Mouse (Mus musculus) MEL (cell line): ENCODE measurements around the gene Lamb1. TPM values are rescaled to one million over a fixed set of nuclear protein-coding genes. Genes with fewer than 3 reads are reported as not detected.

ENCODE experiments used
- DNase-seq: peaks from one replicate; pipeline ENCODE4 v3.0.0; 2011; ENCODE audit warnings: low read depth, low spot score
- H3K27ac ChIP-seq: 2 replicates; pipeline ENCODE4 v1.5.1; 2012; ENCODE audit warnings: low read depth, mild to moderate bottlenecking, control low read depth, low read length, moderate library complexity; ENCODE audit not compliant: control insufficient read depth
- H3K27me3 ChIP-seq, 2 experiments: fragments of 150-350 bp in 1 of 2; sonication (generic) in 1 of 2; 2 replicates each; pipeline ENCODE4 v1.6.1; 2012; ENCODE audit warnings: low read length in 2 of 2, mild to moderate bottlenecking in 2 of 2, improper control_type of control experiment in 1 of 2, moderate library complexity in 1 of 2; ENCODE audit not compliant: insufficient read depth in 2 of 2, control insufficient read depth in 1 of 2
- H3K36me3 ChIP-seq, 2 experiments: 2 replicates each; pipeline ENCODE4 v1.6.1; 2012 to 2014; ENCODE audit warnings: low read length in 2 of 2, improper control_type of control experiment in 1 of 2, inconsistent platforms in 1 of 2, mild to moderate bottlenecking in 1 of 2; ENCODE audit not compliant: insufficient read depth in 2 of 2, control insufficient read depth in 1 of 2
- H3K4me1 ChIP-seq, 2 experiments: fragments of 150-350 bp in 1 of 2; sonication (generic) in 1 of 2; 2 replicates each; pipeline ENCODE4 v1.6.1; 2012; ENCODE audit warnings: low read length in 2 of 2, improper control_type of control experiment in 1 of 2, mild to moderate bottlenecking in 1 of 2; ENCODE audit not compliant: insufficient read depth in 2 of 2, control insufficient read depth in 1 of 2
- H3K4me3 ChIP-seq, 2 experiments: fragments of 150-350 bp in 1 of 2; sonication (generic) in 1 of 2; 2 replicates each; pipeline ENCODE4 v1.5.1; 2012; ENCODE audit warnings: low read depth in 2 of 2, low read length in 2 of 2, mild to moderate bottlenecking in 2 of 2, moderate library complexity in 2 of 2, control low read depth in 1 of 2, improper control_type of control experiment in 1 of 2; ENCODE audit not compliant: control insufficient read depth in 1 of 2, insufficient read depth in 1 of 2
- H3K79me2 ChIP-seq: 2 replicates; pipeline ENCODE4 v1.6.1; 2012; ENCODE audit warnings: mild to moderate bottlenecking, low read length, moderate library complexity; ENCODE audit not compliant: control insufficient read depth, poor library complexity, insufficient read depth
- H3K9ac ChIP-seq: 2 replicates; pipeline ENCODE4 v1.6.1; 2012; ENCODE audit warnings: low read depth, mild to moderate bottlenecking, control low read depth, low read length, moderate library complexity; ENCODE audit not compliant: control insufficient read depth, poor library complexity, severe bottlenecking
- H3K9me3 ChIP-seq: fragments of 150-350 bp; sonication (generic); replicated peaks from 2 replicates; pipeline ENCODE4 v1.6.1; 2012; ENCODE audit warnings: mild to moderate bottlenecking, low read length, improper control_type of control experiment, moderate library complexity; ENCODE audit not compliant: insufficient read depth
- BHLHE40 ChIP-seq: IDR thresholded peaks from 2 replicates; pipeline ENCODE4 v1.6.1; 2012; ENCODE audit warnings: low read depth, mild to moderate bottlenecking, inconsistent platforms, low read length, improper control_type of control experiment, borderline replicate concordance
- E2F4 ChIP-seq: IDR thresholded peaks from 2 replicates; pipeline ENCODE4 v1.6.1; 2011; ENCODE audit warnings: low read depth, low read length, improper control_type of control experiment, borderline replicate concordance
- ELF1 ChIP-seq: IDR thresholded peaks from 2 replicates; pipeline ENCODE4 v1.6.1; 2014; ENCODE audit warnings: low read depth, mild to moderate bottlenecking, inconsistent platforms, low read length, improper control_type of control experiment, moderate library complexity
- EP300 ChIP-seq, 2 experiments: IDR thresholded peaks; 2 replicates each; pipeline ENCODE4 v1.6.1; 2011; ENCODE audit warnings: improper control_type of control experiment in 2 of 2, low read length in 2 of 2, low read depth in 1 of 2, mild to moderate bottlenecking in 1 of 2
- ETS1 ChIP-seq: IDR thresholded peaks from 2 replicates; pipeline ENCODE4 v1.6.1; 2012; ENCODE audit warnings: low read depth, mild to moderate bottlenecking, inconsistent platforms, low read length, improper control_type of control experiment, moderate library complexity
- GATA1 ChIP-seq: IDR thresholded peaks from 2 replicates; pipeline ENCODE4 v1.6.1; 2011; ENCODE audit warnings: low read depth, low read length, improper control_type of control experiment
- JUND ChIP-seq: IDR thresholded peaks from 2 replicates; pipeline ENCODE4 v1.6.1; 2011; ENCODE audit warnings: low read depth, mild to moderate bottlenecking, improper control_type of control experiment, low read length
- KAT2A ChIP-seq: conservative IDR thresholded peaks from 2 replicates; pipeline ENCODE4 v1.6.1; 2012; ENCODE audit warnings: low read depth, low read length, improper control_type of control experiment, inconsistent platforms
- MAFK ChIP-seq: IDR thresholded peaks from 2 replicates; pipeline ENCODE4 v1.6.1; 2011; ENCODE audit warnings: low read depth, mild to moderate bottlenecking, low read length, improper control_type of control experiment, borderline replicate concordance
- MAX ChIP-seq: IDR thresholded peaks from 2 replicates; pipeline ENCODE4 v1.6.1; 2011; ENCODE audit warnings: low read length, improper control_type of control experiment
- MEF2A ChIP-seq: IDR thresholded peaks from 2 replicates; pipeline ENCODE4 v1.6.1; 2014; ENCODE audit warnings: low read depth, mild to moderate bottlenecking, inconsistent platforms, low read length, improper control_type of control experiment; ENCODE audit not compliant: poor library complexity, insufficient replicate concordance, severe bottlenecking; ENCODE audit errors: extremely low read depth
- MYC ChIP-seq: IDR thresholded peaks from 2 replicates; pipeline ENCODE4 v1.6.1; 2011; ENCODE audit warnings: low read depth, mild to moderate bottlenecking, low read length, improper control_type of control experiment, moderate library complexity
- NRF1 ChIP-seq: IDR thresholded peaks from 2 replicates; pipeline ENCODE4 v1.6.1; 2014; ENCODE audit warnings: low read depth, mild to moderate bottlenecking, inconsistent platforms, low read length, improper control_type of control experiment, moderate library complexity; ENCODE audit not compliant: poor library complexity, insufficient read depth, severe bottlenecking
- POLR2AphosphoS5 ChIP-seq: IDR thresholded peaks from 2 replicates; pipeline ENCODE4 v1.6.1; 2012; ENCODE audit warnings: low read depth, borderline replicate concordance, mild to moderate bottlenecking, inconsistent platforms, low read length, moderate library complexity, mixed read lengths
- RCOR1 ChIP-seq: IDR thresholded peaks from 2 replicates; pipeline ENCODE4 v1.6.1; 2012; ENCODE audit warnings: low read depth, mild to moderate bottlenecking, inconsistent platforms, low read length, improper control_type of control experiment
- SIN3A ChIP-seq: IDR thresholded peaks from 2 replicates; pipeline ENCODE4 v1.6.1; 2012; ENCODE audit warnings: low read length, improper control_type of control experiment, inconsistent platforms
- SMC3 ChIP-seq: IDR thresholded peaks from 2 replicates; pipeline ENCODE4 v1.6.1; 2011; ENCODE audit warnings: low read depth, low read length, improper control_type of control experiment
- TAL1 ChIP-seq: IDR thresholded peaks from 2 replicates; pipeline ENCODE4 v1.6.1; 2012; ENCODE audit warnings: mild to moderate bottlenecking, inconsistent platforms, low read length, moderate library complexity, mixed read lengths
- TBP ChIP-seq: IDR thresholded peaks from 2 replicates; pipeline ENCODE4 v1.8.0; 2011; ENCODE audit warnings: low read depth, low read length, improper control_type of control experiment
- UBTF ChIP-seq: IDR thresholded peaks from 2 replicates; pipeline ENCODE4 v1.6.1; 2012; ENCODE audit warnings: low read depth, mild to moderate bottlenecking, inconsistent platforms, low read length, improper control_type of control experiment, moderate library complexity, borderline replicate concordance; ENCODE audit not compliant: insufficient read depth
- USF2 ChIP-seq, 2 experiments: IDR thresholded peaks; 2 replicates each; pipeline ENCODE4 v1.6.1; 2011 to 2012; ENCODE audit warnings: improper control_type of control experiment in 2 of 2, low read length in 2 of 2, borderline replicate concordance in 1 of 2, inconsistent platforms in 1 of 2, low read depth in 1 of 2, mild to moderate bottlenecking in 1 of 2; ENCODE audit not compliant: insufficient read depth in 1 of 2
- ZC3H11A ChIP-seq: IDR thresholded peaks from 2 replicates; pipeline ENCODE4 v1.6.1; 2012; ENCODE audit warnings: low read depth, mild to moderate bottlenecking, inconsistent platforms, low read length, improper control_type of control experiment
- polyA plus RNA-seq, 2 experiments: library from polyadenylated mRNA; stranded (reverse) in 1 of 2; unstranded in 1 of 2; fragments of >175 nt in 1 of 2; fragments of >200 nt in 1 of 2; gene quantifications; 2 replicates each; pipeline versions ENCODE4 v1.2.1 to v1.2.4; 2012; ENCODE audit warnings: low replicate concordance in 2 of 2, low read depth in 1 of 2; ENCODE audit not compliant: insufficient read length in 2 of 2, insufficient read depth in 1 of 2, missing spikeins in 1 of 2
- total RNA-seq: library from RNA; depleted of rRNA; stranded (reverse); fragments of 300-350 nt; gene quantifications from 2 replicates; pipeline ENCODE4 v1.2.3, GENCODE M21; 2012

Gene Lamb1
- total and polyA plus RNA-seq, 3 experiments = 0.03 TPM; not detected in 2

DNA sequence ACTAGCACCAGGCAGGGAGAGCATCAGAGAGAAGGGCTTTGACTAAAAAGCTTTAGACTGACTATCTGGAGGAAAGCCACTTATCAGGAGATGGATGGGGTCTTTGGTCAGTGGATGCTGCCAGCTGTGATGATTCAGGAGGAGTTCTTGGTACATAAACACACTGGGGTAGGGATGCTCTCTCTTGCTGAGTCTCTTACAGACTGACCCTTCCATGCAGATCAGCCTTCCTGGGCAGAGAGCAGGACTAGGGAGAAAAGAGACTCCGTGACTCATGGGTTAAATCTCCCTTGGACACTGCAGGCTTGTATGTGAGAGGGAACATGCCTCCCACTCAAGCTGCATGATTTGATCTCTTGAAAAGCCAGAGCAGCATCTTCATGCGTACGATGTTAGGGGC lies 18.9 kb upstream of the Lamb1 start (continued):
- no peak for TF ChIP-seq MAX

DNA sequence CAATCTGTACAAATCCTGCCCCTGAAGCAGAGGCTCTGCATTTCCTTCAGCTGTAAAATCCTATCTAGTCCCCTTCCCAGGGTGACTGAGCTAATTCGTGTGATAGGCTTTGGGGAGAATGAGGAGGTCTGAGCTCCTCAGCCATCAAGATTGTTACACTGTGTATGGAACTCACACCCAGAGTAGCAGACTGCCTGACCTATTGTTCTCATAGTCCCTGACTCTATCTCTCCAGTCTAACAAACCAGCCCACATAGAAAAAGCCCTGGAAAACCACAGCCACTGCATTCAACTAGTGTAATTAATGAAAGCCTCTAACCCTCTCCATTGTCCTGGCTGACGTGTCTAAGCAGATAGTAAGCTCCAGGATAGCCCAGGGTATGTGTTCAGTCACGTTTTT lies 18.4 kb upstream of the Lamb1 start:
- H3K9me3 ChIP-seq = no peaks in the 10 kb centered on the region
- TF ChIP-seq TAL1 (no peak), MAFK (no peak), SMC3 (no peak), POLR2AphosphoS5 (no peak), BHLHE40 (no peak)
- no peak for DNase-seq
- H3K36me3 ChIP-seq = no peaks in the 10 kb centered on the region
- H3K27ac ChIP-seq = no peak overlapping the region
- no peak overlapping the region for H3K4me3 ChIP-seq
- no peaks in the 10 kb centered on the region for H3K79me2 ChIP-seq
- H3K9ac ChIP-seq = no peak overlapping the region
- no peaks in the 10 kb centered on the region for H3K27me3 ChIP-seq
- H3K4me1 ChIP-seq = no peaks in the 10 kb centered on the region

DNA sequence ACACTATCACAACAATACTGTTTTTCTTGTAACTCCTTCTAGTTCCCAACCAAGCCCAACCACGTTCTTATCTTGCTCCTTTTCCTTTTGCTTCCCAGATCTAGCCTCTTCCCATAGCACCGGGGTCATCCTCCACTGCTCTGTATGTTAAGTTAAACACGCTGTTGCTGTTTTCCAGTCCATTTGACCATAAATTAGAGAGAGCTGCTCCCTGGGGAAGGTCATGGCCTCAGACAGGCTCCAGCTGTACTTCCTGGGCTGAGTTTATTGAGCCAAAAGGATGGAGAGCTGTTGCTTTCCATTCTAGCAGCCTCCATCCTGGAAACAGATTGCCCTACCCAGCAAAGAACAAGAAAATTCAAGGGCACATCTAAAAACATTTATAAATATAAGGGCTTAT lies 16.9 kb upstream of the Lamb1 start:
- Histone ChIP-seq H3K79me2 (no peaks in the 10 kb centered on the region), H3K9ac (no peak overlapping the region), H3K27ac (no peak overlapping the region), H3K27me3 (0 out of 4 replicates have a peak, but pooled peaks cover 0 to 2% of the 10 kb centered on the region in 2 experiments), H3K4me1 (no peaks in the 10 kb centered on the region), H3K4me3 (no peak overlapping the region), H3K9me3 (no peaks in the 10 kb centered on the region), H3K36me3 (no peaks in the 10 kb centered on the region)
- DNase-seq = no peak
- TF ChIP-seq GATA1 (no peak), MEF2A (no peak), RCOR1 (no peak), BHLHE40 (no peak), ELF1 (no peak), USF2 (IDR thresholded peaks at IDR 0.05; ENCODE audit: borderline replicate concordance in 1 of 2, insufficient read depth in 1 of 2, low read depth in 1 of 2, low read length in 2 of 2) (no peak), ETS1 (no peak), MAX (no peak), TBP (no peak), E2F4 (no peak), EP300 (IDR thresholded peaks at IDR 0.05; ENCODE audit: low read depth in 1 of 2, low read length in 2 of 2) (no peak), MYC (no peak), NRF1 (no peak), KAT2A (no peak), UBTF (no peak), ZC3H11A (no peak), JUND (no peak), MAFK (no peak), SIN3A (no peak)
- TF ChIP-seq, all 39 proteins: peak for 0
